Mouse (Mus musculus) thymus, adult 2 months (tissue): ENCODE results near the gene Nav3.

ENCODE experiments used
- CTCF ChIP-seq: fragments of 200-500 bp; IDR thresholded peaks from 2 replicates; pipeline ENCODE4 v1.5.1; 2012; ENCODE audit warnings: mild to moderate bottlenecking, control low read depth, low read length, moderate library complexity, borderline replicate concordance; ENCODE audit not compliant: control insufficient read depth, poor library complexity, insufficient read depth; ENCODE audit errors: extremely low read depth
- POLR2A ChIP-seq: fragments of 200-500 bp; IDR thresholded peaks from 2 replicates; pipeline ENCODE4 v1.6.1; 2012; ENCODE audit warnings: mild to moderate bottlenecking, low read length, control low read depth, moderate library complexity; ENCODE audit not compliant: control insufficient read depth, poor library complexity, insufficient read depth; ENCODE audit errors: extremely low read depth

DNA sequence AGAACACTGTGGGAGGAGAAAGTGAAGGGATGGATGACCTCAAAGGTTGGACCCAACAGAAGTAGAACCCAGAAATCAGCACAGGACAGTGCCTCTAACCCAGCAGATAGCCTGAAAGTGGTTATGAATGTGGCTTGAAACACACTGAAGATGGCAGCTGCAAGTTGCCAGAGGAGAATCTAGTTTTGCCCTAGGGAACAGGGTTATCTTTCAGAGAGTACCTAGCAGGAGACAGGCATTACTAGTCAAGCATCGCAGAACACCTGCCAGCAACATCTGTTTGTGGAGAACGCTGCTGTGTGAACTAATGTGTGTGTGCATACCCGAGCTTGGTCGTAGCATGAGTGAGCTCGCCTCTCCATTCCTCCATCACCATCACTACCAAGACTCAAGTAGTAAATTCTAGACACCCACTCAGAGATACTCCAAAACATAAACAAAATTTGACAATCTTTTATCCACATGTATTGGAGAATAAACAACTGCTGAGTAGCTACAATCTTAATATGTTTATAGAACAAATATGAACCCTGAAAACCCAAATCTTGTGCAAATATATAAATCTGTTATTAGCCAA is 251.8 kb downstream of the Nav3 start:
- no peak for TF ChIP-seq POLR2A
- TF ChIP-seq CTCF: no peak
